Mouse (Mus musculus) left cerebral cortex, adult 18-20 months (tissue): ENCODE data around the gene Hand1. TPM values are rescaled to one million over a fixed set of nuclear protein-coding genes. Genes with fewer than 3 reads are reported as not detected.

ENCODE experiments used
- DNase-seq, 2 experiments: peaks; one replicate each; pipeline ENCODE4 v3.0.0; 2021 to 2022; ENCODE audit warnings: low spot score in 2 of 2, mixed read lengths in 1 of 2
- total RNA-seq, 2 experiments: library from RNA; stranded (reverse); gene quantifications; 2 replicates each; pipeline ENCODE4 v1.2.3; 2021

Gene Hand1
- total RNA-seq, 2 experiments from 2014 or later, result not detected

DNA sequence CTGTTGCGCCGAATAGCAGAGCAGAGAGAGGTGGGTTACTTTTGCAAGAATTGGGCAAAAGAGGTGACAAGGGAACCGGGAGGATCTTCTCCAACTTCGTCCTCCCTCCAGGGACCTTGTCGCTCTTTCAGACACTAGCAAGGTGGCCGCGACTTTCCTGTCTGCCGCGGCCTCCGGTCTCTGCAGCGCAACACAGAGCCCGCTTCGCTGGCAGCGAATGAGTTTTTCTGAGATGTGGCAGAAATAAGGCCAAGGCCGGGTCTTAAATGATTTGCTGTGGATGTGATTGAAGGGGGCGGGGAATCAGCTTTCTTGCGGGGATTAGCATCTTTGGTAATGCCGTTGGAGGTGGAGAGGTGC lies 30.1 kb downstream of the Hand1 start:
- no peak for DNase-seq

DNA sequence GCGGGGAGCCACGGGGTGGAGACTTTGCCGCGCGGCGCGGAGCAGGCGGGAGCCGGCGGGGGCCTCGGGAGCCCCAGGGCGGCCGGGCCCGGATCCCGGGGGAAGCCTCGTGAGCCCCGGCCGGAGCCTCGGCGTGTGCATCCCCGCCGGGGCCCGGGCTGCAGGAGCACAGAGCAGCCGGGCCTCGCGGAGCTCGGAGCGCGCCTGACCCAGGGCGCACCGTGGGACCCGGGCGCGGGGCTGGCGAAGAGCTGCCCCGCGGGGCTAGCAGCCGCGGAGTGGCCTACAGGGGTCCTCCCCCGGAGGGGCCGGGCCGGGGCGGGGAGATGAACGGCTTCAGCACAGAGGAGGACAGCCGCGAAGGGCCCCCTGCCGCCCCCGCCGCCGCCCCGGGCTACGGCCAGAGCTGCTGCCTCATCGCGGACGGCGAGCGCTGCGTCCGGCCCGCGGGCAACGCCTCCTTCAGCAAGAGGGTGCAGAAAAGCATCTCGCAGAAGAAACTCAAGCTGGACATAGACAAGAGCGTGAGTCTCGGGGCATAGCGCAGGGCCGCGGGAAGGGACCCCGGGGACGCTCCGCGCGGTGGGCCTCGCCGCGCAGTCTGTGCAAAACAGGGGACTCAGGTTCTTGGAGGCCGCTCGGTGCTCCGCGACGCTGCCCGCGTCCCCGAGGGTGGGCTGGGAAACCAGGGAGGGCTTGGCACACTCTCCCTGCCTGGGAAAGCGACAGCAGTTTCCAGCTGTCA lies 30.7 kb downstream of the Hand1 start:
- DNase-seq, result peak; percentile 35 to 46

DNA sequence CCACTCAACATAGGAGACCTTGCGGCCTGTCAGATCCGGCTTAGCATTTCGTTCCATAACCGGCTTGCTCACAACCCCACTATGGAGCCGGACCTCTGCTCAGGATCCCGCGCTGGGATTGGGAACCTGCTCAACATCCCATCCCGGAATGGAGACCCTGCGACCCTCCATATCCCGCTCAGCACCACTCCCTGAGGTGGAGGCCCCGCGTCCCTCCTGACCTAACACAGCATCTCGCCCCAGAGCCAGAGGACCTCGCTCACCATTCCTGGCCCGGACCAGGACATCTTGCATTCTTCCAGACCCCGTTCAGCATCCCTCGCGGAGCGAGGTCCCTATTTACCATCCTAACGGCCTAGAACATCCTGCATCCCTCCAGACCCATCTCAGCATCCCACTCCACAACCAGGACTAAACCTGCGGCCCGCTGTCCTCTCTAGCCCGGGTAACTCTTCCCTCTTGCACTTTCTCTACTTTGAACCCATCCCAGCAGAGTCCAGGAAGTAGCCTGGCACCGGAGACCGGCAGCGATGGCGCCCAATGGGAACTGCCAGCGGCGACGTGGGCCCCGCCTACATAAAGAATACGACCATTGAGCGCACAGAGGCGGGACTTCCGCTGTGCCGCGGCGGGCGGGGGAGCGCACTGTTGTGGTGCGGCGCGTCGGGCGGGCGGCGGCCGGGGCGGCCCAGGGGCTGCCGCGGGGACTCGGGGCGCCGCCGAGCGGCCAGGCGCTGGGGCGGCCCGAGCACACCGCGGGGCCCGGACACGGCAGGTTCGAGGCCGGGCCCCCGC lies 31.4 kb downstream of the Hand1 start, which contains the start of gene Sap30l:
TSS of gene Sap30l (plus strand) at position 667 of the 795 bp plus-strand sequence.
- peak; percentile 96 to 98 for DNase-seq

DNA sequence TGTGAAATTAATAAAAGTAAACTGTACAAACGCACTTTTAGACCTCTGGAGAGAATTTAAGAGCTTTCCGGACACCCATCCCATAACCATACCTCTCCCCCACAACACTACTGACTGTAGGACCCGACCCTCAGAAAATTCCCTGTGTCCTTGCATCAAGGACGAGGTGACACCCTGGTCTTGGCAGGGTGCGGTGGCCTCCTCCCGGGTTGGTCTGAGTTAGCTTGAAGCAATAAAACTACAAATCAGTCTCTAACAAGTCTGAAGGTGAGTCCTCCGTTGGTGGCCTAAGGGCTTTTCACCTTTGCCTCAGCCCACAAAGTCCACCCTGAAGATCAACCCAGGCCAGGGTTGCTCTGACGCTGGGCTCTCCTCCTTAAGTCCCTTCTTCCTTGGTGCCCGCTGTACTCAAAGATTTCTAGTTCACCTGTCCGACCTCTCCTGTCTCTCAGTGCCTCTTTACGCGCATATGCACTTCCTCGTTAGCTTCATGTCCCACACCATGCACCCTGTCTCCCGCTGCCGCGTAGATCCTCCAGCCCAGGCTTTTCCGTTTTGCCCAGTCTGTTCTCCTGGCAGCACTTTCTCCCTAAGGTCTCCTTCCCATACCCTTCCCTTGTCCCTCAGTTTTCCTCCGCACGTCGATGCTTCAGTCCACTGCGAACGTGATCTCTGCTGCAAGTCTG lies 32.2 kb downstream of the Hand1 start:
- DNase-seq, result no peak

DNA sequence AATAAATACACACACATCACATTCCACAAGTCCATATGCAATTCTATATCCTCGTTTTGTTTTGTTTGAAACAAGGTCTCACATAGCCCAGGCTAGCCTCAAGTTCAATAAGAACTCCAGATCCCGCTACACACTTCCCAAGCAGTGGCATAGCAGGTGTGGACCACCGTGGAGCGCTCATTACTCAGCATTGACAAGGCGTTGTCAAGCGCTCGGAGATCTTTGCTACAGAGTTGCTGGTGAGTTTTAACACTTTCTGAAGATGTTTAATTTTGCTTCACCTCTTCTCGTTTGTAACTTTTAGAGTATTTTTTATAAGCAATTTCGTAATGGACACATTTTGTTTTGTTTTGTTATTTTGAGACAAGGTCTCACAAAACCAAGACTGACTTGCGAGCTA lies 33.2 kb downstream of the Hand1 start:
- no peak for DNase-seq

DNA sequence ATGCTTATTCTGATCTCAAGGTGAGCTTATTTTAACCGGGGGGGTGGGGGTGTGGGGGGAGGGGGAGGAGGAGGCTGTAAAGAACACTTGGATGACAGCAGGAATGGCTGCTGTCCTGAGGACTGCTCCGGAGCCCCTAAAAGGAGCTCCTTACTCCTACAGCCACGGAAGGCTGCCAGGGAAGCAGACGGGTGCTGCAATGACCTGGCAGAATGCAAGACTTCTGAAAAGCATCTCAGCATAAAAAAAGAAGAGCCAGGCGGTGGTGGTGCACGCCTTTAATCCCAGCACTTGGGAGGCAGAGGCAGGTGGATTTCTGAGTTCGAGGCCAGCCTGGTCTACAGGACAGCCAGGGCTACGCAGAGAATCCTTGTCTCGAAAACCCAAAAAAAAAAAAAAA lies 34.8 kb downstream of the Hand1 start:
- no peak for DNase-seq

DNA sequence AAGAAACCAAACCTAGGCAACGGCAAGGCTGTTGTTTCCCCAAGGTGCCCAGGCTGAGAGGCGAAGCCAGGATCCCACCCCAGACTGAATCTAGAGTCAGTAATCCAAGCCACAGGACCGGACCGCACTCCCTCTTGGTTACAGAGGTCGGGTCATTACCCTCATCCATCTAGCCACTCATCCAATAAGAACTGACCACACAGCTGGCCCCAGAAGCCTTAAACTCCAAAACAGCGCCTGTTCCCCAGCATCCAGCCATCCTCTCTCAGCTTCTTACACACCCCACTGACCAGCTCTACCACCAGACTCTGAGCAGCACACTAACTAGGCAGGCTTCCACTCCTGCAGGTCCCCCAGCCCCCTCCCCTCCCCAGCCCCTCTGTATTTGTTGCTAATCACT lies 37.5 kb downstream of the Hand1 start:
- no peak for DNase-seq

DNA sequence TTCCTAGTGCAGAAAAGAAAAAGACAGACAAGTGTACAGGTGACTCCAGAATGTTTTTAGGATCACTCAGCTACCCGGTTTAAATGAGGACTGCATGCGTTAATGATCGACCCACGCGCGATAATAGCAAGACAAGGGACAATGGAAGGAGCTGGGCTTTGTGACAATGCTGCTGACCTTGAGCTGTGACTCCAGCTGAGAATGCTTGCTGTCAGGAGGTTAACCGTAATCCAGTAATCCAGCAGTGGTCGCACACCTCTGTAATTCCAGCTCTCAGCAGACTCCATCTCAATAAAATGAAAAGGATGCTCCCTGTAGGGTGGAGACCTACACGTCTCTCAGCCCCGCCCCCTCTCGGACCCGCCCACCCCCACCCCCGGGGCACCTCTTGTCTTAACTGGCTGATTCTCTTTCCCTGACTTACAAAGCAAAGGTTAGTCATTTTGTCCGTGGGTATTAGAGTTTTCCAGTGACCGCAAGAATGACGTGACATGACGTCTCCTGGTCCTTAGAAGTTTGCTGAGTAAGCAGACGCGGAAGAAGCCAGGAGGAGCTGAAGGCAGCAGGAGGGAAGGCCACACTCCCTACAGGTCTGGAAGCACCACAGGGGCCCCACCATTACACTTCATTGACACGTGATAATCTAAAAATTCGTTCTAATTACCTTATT lies 41.6 kb downstream of the Hand1 start:
- DNase-seq, result no peak

DNA sequence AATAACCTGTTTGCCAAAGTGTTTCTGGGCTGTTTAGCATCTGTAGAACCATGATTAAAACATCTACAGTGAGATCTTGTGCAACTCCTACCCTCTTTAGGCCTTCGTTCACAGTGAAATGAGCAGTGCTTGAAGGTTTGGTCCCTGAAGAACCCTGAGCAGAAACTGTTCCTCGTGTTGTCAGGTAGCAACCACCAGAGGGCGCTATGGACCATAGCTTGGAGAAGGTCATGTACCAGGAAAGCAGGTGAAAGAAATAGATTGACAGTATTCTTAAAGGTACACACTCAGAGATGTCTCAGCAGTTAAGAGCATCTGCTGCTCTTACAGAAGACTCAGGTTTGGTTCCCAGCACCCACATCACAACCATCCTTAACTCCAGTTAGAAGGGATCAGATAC lies 44.7 kb downstream of the Hand1 start:
- DNase-seq, result peak in 1 of 2 experiments; percentile 26

DNA sequence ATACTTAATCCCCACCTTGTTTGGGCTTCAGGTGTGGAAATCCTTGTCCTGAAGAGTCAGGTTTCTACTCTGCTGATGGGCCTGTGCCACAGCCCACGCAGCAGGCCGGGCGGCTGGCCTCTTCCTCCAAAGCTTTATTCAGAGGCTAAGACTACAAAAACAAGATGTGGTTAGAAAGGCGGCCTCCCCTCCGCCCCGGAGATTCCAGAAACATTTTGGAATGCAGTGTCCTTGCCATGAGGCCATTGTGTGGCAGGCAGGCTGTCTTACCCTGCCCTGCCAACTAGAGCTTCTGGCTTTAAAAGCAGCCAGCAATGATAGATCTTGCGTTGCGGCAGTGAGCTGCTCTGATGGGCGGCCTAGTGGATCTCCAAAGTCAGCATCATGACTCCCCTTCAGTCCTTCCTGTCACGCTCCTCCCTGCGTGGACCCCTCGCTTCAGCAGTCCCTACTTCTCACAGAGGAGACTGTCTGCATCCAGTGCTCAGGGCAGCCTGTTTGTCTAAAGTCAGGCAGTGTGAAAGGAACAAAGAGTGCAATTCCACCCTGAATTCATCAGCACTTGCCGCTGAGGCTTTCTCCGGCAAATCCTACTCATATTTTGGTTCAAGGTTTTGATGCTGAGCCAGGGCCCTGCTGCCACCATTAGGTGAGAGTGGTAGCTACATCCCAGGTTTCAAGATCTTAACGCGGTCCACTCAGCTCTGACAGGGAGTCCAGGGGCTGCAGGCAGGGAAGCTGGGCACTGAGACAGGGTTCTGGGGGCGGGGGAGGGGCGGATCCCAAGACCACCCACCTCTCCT lies 45.8 kb downstream of the Hand1 start:
- DNase-seq, result peak; percentile 57 to 66

DNA sequence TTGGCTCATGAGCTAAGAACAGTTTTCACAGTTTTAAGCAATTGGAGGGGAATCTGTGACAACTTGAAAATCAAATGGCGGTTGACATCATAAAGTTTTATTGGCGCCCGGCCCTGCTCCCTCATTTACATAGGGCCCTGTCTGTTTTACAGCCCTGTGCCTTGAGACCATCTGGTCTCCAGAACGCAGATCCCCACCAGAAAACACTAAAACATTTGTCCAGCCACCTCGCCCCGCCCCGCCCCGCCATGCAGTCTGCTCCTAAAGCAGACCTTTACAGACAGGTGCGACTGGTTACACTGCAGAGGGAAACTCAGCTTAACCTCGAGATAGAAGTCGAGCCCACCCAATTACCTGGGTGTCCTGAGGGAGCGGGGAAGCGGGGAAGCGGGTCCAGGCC lies 52.8 kb downstream of the Hand1 start:
- DNase-seq, result no peak

Other genes with a start within 250 kb of the Hand1 start
- 1 to 10 TPM; 6.4 to 6.6 TPM for gene Galnt10, start 187.4 kb downstream of the Hand1 start, total RNA-seq
- gene Sap30l, start 31.2 kb downstream of the Hand1 start, total RNA-seq, result 10 to 100 TPM; 53.2 to 57.0 TPM
- gene Larp1, start 176.2 kb upstream of the Hand1 start, total RNA-seq, result 10 to 100 TPM; 87.5 to 89.1 TPM